Mouse (Mus musculus): ENCODE results near the gene Stau1. TPM values are rescaled to one million over a fixed set of nuclear protein-coding genes. Genes with fewer than 3 reads are reported as not detected.

Stau1 gene
- polyA plus RNA-seq, 1 experiment = 54.9 TPM

DNA sequence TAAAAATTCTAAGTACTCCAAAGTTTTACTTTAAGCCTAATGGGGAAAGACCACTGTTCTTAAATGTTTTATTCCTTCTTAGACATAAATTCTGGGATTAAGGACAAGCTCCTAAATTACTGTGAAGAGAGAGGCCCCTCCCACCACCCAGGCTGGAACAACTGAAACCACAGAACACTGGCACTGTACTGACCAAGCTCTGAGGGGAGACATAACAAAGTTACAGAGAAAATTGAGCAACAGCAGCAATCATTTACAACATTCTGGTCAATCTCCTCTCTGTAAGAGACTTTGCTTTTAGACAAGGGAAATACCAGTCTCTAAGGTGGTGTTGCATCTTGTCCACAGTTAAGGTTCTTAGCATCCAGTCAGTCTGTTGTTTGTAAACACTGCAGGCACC is 4.2 kb downstream of the Stau1 start:
- no peak for DNase-seq (ENCODE audit: extremely low spot score in 1 of 2, low spot score in 1 of 2)

DNA sequence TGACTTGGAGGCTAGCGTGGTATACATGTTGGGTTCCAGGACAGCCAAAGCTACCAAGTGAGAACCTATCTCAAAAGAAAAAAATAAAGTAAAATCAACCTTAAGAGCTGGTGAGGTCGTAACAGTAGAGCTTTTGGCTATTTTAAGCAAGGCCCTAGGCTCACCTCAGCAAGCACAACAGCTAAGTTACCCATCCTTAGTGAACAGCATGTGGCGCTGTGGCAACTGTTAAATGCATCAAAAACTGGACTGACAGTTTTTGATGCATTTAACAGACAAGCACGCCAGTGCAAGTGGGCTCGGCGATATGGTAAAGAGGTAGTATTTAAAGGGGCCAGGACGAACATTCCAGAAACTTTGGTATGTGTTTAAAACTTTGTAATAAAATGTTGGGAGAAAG is 5.2 kb downstream of the Stau1 start:
- no peak for DNase-seq (ENCODE audit: extremely low spot score in 1 of 2, low spot score in 1 of 2)

DNA sequence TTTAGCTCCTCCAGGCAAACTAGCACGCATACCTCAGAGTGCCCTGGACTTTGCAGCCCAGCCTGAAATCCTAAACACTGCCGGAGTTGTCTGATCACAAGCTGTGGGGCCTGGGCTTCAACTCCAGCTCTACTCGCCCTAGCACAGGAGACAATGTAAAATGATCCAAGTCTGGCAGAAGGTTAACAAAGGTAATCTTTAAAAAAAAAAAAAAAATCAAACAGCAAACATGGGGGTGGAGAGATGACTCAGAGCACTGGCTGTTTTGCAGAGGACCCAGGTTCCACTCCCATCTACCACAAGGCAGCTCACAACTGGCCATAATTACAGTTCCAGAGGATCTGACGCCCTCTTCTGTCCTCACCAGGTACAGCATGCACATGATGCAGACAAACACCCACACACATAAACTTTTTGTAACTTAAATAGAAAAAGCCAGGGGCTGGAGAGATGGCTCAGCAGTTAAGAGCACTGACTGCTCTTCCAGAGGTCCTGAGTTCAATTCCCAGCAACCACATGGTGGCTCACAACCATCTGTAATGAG is 12.7 kb downstream of the Stau1 start:
- no peak for DNase-seq (ENCODE audit: extremely low spot score in 1 of 2, low spot score in 1 of 2)

DNA sequence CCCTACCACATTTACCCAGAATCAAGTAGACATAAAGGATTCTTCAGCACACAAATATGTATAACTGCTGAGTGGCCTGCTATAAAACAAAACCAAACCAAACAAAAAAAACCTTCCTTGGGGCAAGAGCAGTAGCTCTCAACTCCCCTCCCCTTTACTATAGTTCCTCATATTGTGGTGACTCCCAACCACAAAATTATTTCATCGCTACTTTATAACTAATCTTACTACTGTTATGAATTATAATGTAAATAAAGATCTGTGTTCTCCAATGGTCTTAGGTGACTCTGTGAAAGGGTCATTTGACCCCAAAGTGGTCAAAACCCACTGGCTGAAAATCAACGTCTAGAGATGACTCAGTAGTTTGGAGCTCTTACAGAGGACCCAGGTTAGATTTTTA is 15.9 kb downstream of the Stau1 start:
- no peak for DNase-seq (ENCODE audit: extremely low spot score in 1 of 2, low spot score in 1 of 2)

- no peak for DNase-seq (ENCODE audit: extremely low spot score in 1 of 2, low spot score in 1 of 2)
Observed at GRCm38 (mm10) chr2:166977490-166977889, 18.6 kb downstream of the Stau1 start.

GRCm38 (mm10) chr2:166976356-166976755 is 19.7 kb downstream of the Stau1 start:
- DNase-seq (ENCODE audit: extremely low spot score in 1 of 2, low spot score in 1 of 2) = peak in 1 of 2 experiments; percentile 14

- no peak for DNase-seq (ENCODE audit: extremely low spot score in 1 of 2, low spot score in 1 of 2)
Observed at GRCm38 (mm10) chr2:166974177-166974872, 21.8 kb downstream of the Stau1 start.

- no peak for DNase-seq (ENCODE audit: extremely low spot score in 1 of 2, low spot score in 1 of 2)
Observed at GRCm38 (mm10) chr2:166973153-166973552, 22.9 kb downstream of the Stau1 start.

- DNase-seq (ENCODE audit: extremely low spot score in 1 of 2, low spot score in 1 of 2) = no peak
Observed at GRCm38 (mm10) chr2:166964773-166965172, 31.3 kb downstream of the Stau1 start.

- DNase-seq (ENCODE audit: extremely low spot score in 1 of 2, low spot score in 1 of 2) = no peak
Observed at GRCm38 (mm10) chr2:166963257-166963656, 32.8 kb downstream of the Stau1 start.

DNA sequence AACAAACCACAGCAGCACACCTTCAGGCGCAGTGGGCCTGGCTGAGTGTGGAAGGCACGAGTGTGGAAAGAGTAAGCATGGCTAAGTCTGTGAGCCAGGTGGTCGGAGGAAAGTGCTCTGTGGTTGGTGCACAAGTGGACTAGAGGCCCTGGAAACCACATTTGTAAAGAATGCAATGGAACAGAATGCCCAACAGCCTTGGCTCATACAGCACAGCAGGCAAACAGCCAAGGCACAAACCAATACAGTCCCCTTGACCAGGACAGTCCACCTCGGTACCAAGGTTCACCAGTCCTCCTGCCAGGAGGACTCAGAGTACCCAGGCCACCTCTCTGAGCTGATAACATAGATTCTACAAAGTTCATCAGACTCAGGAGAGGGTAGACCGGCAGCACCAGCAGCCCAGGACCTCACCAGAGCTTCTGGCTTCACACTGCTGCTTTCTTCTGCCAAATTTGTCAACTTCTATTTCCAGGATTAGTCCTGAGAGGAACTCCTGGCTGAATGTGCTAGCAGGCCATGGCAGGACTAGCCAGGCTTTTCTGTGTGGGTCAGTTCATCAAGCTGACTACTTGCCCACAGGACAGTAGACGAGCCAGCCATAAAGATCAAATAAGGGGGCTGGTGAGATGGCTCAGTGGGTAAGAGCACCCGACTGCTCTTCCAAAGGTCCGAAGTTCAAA is 35.3 kb downstream of the Stau1 start:
- no peak for DNase-seq (ENCODE audit: extremely low spot score in 1 of 2, low spot score in 1 of 2)

- DNase-seq (ENCODE audit: extremely low spot score in 1 of 2, low spot score in 1 of 2) = peak; percentile 47 to 94
Observed at GRCm38 (mm10) chr2:166956805-166957204, 39.3 kb downstream of the Stau1 start.

- DNase-seq (ENCODE audit: extremely low spot score in 1 of 2, low spot score in 1 of 2) = no peak
Observed at GRCm38 (mm10) chr2:166952151-166952550, 43.9 kb downstream of the Stau1 start.

GRCm38 (mm10) chr2:166950853-166951648 is 45.0 kb downstream of the Stau1 start:
- peak; percentile 36 to 69 for DNase-seq (ENCODE audit: extremely low spot score in 1 of 2, low spot score in 1 of 2)

- peak in 1 of 2 experiments; percentile 36 for DNase-seq (ENCODE audit: extremely low spot score in 1 of 2, low spot score in 1 of 2)
Observed at GRCm38 (mm10) chr2:166948936-166949335, 47.2 kb downstream of the Stau1 start.

- DNase-seq (ENCODE audit: extremely low spot score in 1 of 2, low spot score in 1 of 2) = no peak
Observed at GRCm38 (mm10) chr2:166948246-166948645, 47.9 kb downstream of the Stau1 start.

DNA sequence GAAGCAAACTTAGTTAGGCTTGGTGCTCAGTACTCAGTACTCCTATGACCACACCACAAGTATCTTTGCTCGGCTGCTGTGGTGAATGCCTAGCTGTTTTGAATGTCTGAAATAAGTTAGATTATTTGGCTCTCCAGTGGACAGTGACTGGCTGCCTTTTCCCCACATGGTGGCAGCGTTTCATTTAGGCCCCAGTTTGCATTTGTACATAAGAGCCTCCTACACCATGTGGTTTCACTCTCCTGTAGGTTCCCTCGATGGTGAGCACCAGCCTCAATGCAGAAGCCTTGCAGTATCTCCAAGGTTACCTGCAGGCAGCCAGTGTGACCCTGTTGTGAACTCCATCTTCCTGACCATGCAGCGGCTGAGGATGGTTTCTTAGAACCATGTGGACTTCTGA is 50.6 kb downstream of the Stau1 start:
- DNase-seq (ENCODE audit: extremely low spot score in 1 of 2, low spot score in 1 of 2) = peak in 1 of 2 experiments; percentile 22

DNA sequence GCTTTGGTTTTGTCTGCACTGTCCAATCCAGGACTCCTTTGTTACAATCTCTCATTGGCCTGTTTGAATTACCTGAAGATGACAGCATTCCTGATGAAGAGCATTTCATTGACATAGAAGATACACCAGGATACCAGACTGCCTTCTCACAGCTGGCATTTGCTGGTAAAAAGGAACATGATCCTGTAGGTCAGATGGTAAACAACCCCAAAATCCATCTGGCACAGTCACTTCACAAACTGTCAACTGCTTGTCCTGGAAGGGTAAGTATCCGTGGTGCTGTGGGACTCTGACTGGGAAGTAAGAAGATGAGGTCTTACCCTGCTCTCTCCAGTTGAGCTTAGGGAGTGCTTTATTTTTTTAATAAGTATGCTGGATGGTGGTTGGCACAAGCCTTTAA is 51.8 kb downstream of the Stau1 start:
- DNase-seq (ENCODE audit: extremely low spot score in 1 of 2, low spot score in 1 of 2) = no peak

DNA sequence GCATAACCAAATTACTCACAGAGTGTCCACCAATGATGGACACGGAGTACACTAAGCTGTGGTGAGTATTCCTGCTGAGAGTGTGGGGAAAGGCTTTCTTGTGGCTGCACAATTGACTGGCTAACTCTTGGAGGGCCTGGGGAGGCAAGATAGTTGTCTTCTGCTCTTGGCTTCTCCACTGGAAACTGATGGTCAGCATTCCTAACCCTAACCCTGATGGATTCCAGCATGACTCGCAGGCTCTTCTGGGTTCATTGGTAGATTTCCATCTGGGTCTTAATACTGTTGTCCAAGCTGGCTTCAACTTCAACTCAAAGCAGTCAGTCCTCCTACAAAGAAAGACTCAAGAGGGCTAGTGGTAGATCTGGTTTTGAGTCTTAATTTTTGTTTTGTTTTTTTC is 53.0 kb downstream of the Stau1 start:
- DNase-seq (ENCODE audit: extremely low spot score in 1 of 2, low spot score in 1 of 2) = no peak

DNA sequence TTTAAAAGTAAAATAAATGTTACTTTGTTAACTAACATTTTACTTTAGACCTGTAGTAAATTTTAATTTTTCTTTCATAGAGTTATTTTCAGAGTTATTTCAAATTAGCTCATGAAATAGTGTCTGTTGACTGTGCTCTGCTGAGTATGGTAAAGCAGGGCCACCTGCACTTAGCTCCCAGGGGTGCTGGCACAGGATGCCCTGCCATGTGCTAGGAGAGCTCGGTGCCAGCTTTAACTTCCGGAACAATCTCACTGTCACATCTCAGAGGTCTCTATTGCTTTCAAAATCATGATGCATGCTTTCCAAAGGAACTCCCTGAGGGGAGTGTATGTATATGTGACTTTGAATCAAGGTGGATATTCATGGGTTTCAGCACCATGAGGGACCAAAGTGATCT is 59.9 kb downstream of the Stau1 start:
- DNase-seq (ENCODE audit: extremely low spot score in 1 of 2, low spot score in 1 of 2) = no peak

GRCm38 (mm10) chr2:166935582-166935981 is 60.5 kb downstream of the Stau1 start:
- DNase-seq (ENCODE audit: extremely low spot score in 1 of 2, low spot score in 1 of 2) = no peak

All from frontal cortex, adult 2 months (tissue).